Mouse (Mus musculus) erythroblast, adult 5-6 weeks (primary cell): ENCODE data around the gene Tulp2. TPM values are rescaled to one million over a fixed set of nuclear protein-coding genes. Genes with fewer than 3 reads are reported as not detected.

ENCODE experiments used
- ATAC-seq: replicated peaks from 2 replicates; pipeline ENCODE4 v1.8.0; 2016; ENCODE audit warnings: moderate number of reproducible peaks, mild to moderate bottlenecking, moderate TSS enrichment, inconsistent platforms; ENCODE audit not compliant: poor library complexity, low FRiP score, severe bottlenecking
- total RNA-seq, 2 experiments: library from RNA; stranded (forward) in 1 of 2; stranded (reverse) in 1 of 2; fragments of 150-400 nt in 1 of 2; fragments of 200-764, 138-1000 nt in 1 of 2; gene quantifications; 2 replicates each; pipeline versions ENCODE4 v1.2.3 to v1.2.4; 2015 to 2017; ENCODE audit warnings: low replicate concordance in 2 of 2

Tulp2 gene
- not detected in 2 replicates for total RNA-seq (2015; ENCODE audit: low replicate concordance)
- 0.42 TPM in 1 of 2 replicates, not detected in the other for total RNA-seq (2017; ENCODE audit: low replicate concordance)

GRCm38 (mm10) chr7:45481374-45481927, at the start of gene Tulp2:
Gene Tulp2 (plus strand): TSS chr7:45481877.
- ATAC-seq: peak; percentile 79

- ATAC-seq: peak; percentile 5; the same call in 1 of the 2 replicates
These were observed 47.9 kb upstream of the Tulp2 start for GRCm38 (mm10) chr7:45433835-45434202.

DNA sequence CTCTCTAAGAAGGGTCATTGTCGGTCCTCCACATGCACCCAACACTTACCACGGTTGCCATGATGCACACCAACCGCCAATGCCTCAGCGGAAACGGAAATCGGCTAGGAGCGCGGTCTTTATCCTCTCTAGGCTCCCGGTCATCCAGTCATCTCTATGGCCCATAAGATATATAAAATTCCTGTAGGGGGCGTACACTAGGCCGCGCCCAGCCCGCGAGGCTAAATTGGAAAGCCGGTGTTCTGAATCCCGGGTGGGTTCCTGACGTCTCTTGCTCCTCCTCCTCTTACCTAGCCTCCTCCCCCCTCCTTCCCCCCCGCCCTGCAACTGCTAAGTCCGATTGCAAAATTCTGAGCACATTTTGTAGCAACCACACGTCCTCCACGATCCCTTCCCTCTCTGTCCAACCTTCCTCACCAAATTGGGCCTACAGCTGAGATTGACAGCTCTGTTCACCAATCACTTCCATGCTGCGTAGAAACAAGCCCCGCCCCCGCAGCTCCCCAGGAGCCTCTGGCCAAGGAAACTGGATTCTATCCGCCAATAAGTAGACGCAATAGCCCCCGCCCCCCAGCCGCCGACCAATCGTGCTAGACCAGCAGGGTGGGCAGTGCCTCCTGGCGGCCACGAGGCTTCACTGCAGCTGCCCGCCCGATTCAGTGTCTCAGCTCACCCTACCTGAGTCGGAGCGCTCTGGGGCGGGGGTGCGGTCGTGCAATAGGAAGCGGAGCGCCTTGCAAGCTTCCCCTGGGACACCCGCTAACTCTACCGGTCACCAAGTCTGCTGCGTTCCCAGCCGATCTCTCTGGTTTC, 47.3 kb upstream of the Tulp2 start, which contains the start of gene Gys1:
Gys1 (plus strand) TSS at position 642 of the 813 bp plus-strand sequence.
- peak; percentile 91 for ATAC-seq

DNA sequence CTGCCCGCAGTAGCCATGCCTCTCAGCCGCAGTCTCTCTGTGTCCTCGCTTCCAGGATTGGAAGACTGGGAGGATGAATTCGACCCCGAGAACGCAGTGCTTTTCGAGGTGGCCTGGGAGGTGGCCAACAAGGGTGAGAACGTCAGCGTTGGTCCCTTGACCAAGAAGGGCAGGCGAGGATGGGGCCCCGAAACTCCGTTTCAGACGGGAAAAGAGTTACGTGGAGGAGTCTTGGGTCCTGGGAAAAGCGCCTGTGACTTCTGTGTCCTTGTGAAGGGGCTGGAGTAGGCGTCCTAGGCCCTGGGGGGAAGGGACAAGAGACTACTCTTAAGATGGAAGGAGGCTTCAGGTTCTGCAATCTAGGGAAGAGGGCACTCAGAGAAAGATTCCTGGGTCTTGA, 46.6 kb upstream of the Tulp2 start:
- peak; percentile 9; the same call in 1 of the 2 replicates for ATAC-seq

DNA sequence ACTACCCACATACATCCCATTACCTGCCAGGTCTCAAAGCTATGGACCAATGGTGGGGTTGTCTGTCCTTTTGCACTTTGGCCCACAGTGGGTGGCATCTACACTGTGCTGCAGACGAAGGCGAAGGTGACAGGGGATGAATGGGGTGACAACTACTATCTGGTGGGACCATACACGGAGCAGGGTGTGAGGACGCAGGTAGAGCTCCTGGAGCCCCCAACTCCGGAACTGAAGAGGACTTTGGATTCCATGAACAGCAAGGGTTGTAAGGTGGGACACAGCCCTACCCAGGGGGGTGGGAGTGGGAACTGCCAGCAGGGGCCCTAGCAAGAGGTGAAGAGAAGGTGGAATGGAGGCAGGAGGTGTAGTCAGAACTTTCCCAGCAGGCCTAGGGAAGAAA, 45.2 kb upstream of the Tulp2 start:
- no peak for ATAC-seq

GRCm38 (mm10) chr7:45437046-45437445, 44.6 kb upstream of the Tulp2 start:
- ATAC-seq: no peak

- no peak for ATAC-seq
These were observed 44.0 kb upstream of the Tulp2 start, which contains the start of gene Ruvbl2 for GRCm38 (mm10) chr7:45437521-45438276. Gene Ruvbl2 (minus strand): TSS chr7:45438096.

DNA sequence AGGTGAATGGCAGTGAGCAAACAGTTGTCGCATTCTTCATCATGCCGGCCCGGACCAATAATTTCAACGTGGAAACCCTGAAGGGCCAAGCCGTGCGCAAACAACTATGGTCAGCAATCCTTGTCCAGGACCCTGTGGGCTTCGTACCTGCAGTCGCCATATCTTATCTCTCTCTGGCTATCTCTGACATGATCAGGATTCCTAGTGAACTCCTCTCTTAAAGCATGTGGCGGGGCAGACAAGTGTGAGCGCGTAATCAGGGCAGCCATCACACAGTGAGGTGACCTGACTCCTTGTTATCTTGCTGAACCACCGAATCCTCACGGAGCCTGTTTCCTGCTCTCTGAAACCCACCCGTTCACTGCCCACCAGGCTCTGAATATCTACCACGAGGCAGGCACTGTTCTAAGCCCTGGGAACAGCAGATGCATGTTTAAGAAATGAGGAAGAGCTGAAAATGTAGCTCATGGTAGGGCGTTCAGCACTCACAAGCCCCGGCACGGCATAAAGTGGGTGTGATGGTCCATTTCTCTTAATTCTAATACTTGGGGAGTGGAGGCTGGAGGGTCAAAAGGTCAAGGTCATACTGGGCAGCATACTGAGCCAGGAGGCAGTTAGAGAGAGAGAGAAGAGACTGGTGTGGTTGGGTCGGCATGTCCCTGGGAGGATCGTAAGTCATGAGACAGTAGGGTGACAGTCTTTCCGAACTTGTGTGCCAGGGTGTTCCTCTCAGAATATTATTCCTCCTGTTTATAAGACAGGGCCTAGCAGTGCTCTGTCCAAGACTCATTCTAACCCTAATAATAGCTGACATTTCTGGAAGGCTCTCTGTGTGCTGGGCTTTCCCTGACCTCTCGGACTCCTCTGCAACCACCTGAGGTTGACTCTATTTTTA, 37.9 kb upstream of the Tulp2 start:
- ATAC-seq: no peak

GRCm38 (mm10) chr7:45446589-45446988, 35.1 kb upstream of the Tulp2 start:
- no peak for ATAC-seq

DNA sequence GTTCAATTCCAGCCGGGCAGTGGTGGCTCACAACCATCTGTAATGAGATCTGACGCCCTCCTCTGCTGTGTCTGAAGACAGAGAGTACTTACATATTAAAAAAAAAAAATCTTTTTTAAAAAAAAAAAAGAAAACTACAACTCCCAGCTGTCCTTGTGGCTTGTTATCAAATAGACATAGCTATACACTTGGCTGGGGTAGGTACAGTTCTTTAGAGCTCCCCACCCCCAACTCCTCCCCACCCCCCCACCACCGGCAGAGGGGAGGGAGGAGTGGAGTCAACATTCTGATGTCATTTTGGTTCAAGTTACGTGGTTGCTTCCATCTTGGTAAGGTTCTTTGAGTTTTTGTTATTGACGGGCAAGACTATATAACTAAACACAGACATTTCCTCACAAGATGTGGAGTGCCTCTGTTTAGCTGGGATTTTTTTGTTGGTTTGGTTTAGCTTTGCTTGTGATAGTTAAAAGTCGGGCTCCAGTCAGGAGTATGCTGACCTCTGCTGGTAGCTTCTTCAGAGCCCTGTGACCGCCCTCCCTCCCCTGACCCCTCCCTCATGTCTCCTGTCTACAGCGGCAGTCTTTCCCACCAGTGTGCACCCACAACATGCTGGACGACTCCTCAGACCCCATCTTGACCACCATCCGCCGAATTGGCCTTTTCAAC, 34.2 kb upstream of the Tulp2 start:
- ATAC-seq: no peak

GRCm38 (mm10) chr7:45449974-45450373, 31.7 kb upstream of the Tulp2 start:
- no peak for ATAC-seq

- peak; percentile 89 for ATAC-seq
These were observed 30.2 kb upstream of the Tulp2 start for GRCm38 (mm10) chr7:45451344-45451982.

- no peak for ATAC-seq
These were observed 26.7 kb upstream of the Tulp2 start for GRCm38 (mm10) chr7:45454971-45455370.

- no peak for ATAC-seq
These were observed 25.6 kb upstream of the Tulp2 start for GRCm38 (mm10) chr7:45455932-45456696.

- no peak for ATAC-seq
These were observed 24.9 kb upstream of the Tulp2 start for GRCm38 (mm10) chr7:45456721-45457203.

DNA sequence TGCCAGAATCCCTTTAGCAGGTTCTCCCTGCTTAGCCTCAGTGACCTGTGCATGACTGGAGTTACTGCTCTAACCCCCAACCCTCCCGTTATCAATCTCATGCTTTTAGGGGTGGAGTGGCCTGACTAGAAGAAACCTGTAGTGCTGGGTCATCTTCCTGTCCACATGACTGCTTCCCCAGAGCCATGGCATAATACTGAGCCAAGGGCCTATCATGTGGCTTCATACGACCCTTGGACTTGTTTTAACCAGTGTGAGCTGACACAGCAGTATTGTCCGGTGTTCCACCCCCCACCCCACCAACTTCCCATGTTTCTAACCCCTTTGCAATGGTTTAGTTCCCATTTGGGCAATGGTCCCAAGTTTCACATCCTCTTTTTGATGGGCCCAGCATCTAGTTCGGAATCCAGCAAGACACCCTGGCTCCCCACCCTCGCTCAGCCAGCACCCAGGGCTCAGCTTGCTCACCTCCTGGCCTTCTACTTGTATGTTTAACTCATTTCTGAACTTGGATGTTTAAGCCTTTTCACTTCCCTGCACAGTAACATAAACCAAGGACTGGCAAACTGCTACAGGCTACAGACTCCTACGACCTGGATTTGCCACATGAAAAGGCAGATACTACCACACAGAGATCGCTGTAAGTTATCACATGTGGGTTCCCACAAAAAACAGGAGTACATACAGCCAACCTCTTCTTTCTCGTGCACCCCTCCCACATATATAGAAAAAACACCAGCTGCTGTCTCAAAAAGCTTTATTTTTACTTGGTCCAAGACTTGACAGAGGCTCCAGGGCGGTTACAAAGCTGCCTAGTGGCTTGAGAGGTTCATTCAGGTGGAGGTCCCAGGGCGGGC, 24.2 kb upstream of the Tulp2 start:
- 0 out of 2 replicates have a peak, but pooled peaks have one; percentile 10 for ATAC-seq
